Mouse (Mus musculus) forebrain, embryonic 11.5 days (tissue): Measurements from ENCODE around the gene Etfb. TPM values are rescaled to one million over a fixed set of nuclear protein-coding genes. Genes with fewer than 3 reads are reported as not detected.

ENCODE experiments used
- ATAC-seq: fragments of 200-750 bp; cut with Nextera tagmentation; replicated peaks from 2 replicates; pipeline ENCODE4 v1.8.0; 2017; ENCODE audit warnings: moderate TSS enrichment; ENCODE audit not compliant: low FRiP score
- DNase-seq: peaks from one replicate; pipeline ENCODE4 v3.0.0-alpha.2; 2017; ENCODE audit warnings: low spot score
- H3K27ac ChIP-seq: fragments of 300-500 bp; sonication (generic); 2 replicates; pipeline ENCODE4 v1.5.1; 2014; ENCODE audit warnings: low read depth, low read length
- H3K27me3 ChIP-seq: fragments of 300-500 bp; sonication (generic); 2 replicates; pipeline ENCODE4 v1.6.1; 2014; ENCODE audit warnings: mild to moderate bottlenecking, low read length, mixed read lengths; ENCODE audit not compliant: control insufficient read depth, insufficient read depth
- H3K36me3 ChIP-seq: fragments of 300-500 bp; sonication (generic); 2 replicates; pipeline ENCODE4 v1.6.1; 2014; ENCODE audit warnings: mild to moderate bottlenecking, low read length, moderate library complexity, mixed read lengths; ENCODE audit not compliant: control insufficient read depth, insufficient read depth
- H3K4me1 ChIP-seq: fragments of 300-500 bp; sonication (generic); replicated peaks from 2 replicates; pipeline ENCODE4 v1.6.1; 2014; ENCODE audit warnings: low read length, mixed read lengths; ENCODE audit not compliant: control insufficient read depth, insufficient read depth
- H3K4me2 ChIP-seq: fragments of 300-500 bp; sonication (generic); 2 replicates; pipeline ENCODE4 v1.6.1; 2014; ENCODE audit warnings: low read depth, mild to moderate bottlenecking, low read length, moderate library complexity, mixed read lengths; ENCODE audit not compliant: severe bottlenecking
- H3K4me3 ChIP-seq: fragments of 300-500 bp; sonication (generic); 2 replicates; pipeline ENCODE4 v1.5.1; 2014; ENCODE audit warnings: low read depth, low read length
- H3K9ac ChIP-seq: fragments of 300-500 bp; sonication (generic); 2 replicates; pipeline ENCODE4 v1.6.1; 2014; ENCODE audit warnings: low read length
- H3K9me3 ChIP-seq: fragments of 300-500 bp; sonication (generic); 2 replicates; pipeline ENCODE4 v1.6.1; 2016; ENCODE audit warnings: low read length, mixed read lengths; ENCODE audit not compliant: control insufficient read depth
- WGBS: fragments of 180-500 bp; shearing (Covaris S2); extraction: QIAGEN DNeasy Blood & Tissue Kit; methylation state at CpG from one replicate; pipeline ENCODE4 v1.1.7; 2014; 5-methylcytosine and 5-hydroxymethylcytosine counted together
- polyA plus RNA-seq: library from polyadenylated mRNA; unstranded; fragments of >200 nt; fragmentation: Nextera tagmentation; extraction: Ambion mirVana; gene quantifications from 2 replicates; pipeline ENCODE4 v1.2.1, GENCODE M21; 2014

Etfb gene
- polyA plus RNA-seq, 1 experiment from 2014 or later = 193 TPM

- H3K9me3 ChIP-seq = no peaks in the 10 kb centered on the region; the same call in 1 of the 2 replicates
- no peak overlapping the region for H3K27ac ChIP-seq
- no peak overlapping the region for H3K4me3 ChIP-seq
- H3K36me3 ChIP-seq = no peaks in the 10 kb centered on the region
- 59% methylated on average over 3 of the region's 3 CpGs for WGBS
- no peak overlapping the region for H3K4me2 ChIP-seq
- H3K27me3 ChIP-seq = no peaks in the 10 kb centered on the region
- H3K4me1 ChIP-seq = no peaks in the 10 kb centered on the region
- DNase-seq (no peak), ATAC-seq (no peak)
- H3K9ac ChIP-seq = no peak overlapping the region
These were observed 19.8 kb upstream of the Etfb start for GRCm38 (mm10) chr7:43423991-43424625.

DNA sequence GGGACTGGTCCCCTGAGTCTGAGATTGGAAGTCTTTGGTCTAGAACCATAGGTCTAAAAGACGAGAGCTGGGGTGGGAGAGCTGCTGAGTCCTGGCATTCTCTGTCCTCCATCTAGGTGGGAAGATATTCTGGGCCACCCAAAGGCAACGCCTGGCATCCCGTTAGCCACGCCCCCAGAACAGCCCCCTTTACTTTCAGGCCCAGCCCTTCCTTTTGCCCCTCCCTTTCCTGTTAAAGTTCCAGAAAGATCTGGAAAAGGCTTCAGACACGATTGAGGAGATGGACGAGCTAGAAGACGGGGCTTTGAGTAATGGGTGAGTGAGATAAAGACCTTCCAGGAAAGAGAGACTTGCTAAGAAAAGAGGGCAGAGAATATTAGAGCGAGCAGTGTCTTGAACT, 16.5 kb upstream of the Etfb start, which contains the start of gene Lim2:
Lim2 (plus strand) TSS at position 265 of the 400 bp plus-strand sequence.
- H3K9ac ChIP-seq = no peak within 1 kb of the TSS
- H3K9me3 ChIP-seq = no peaks in the 10 kb centered on the region; the same call in 1 of the 2 replicates
- no peak for ATAC-seq
- no peaks in the 10 kb centered on the region for H3K27me3 ChIP-seq
- no peak for DNase-seq
- no peaks in the 10 kb centered on the region for H3K36me3 ChIP-seq
- H3K27ac ChIP-seq = no peak within 1 kb of the TSS
- H3K4me1 ChIP-seq = no peaks in the 10 kb centered on the region
- no peak within 1 kb of the TSS for H3K4me2 ChIP-seq
- WGBS = 89% methylated on average over 8 of the region's 8 CpGs
- no peak within 1 kb of the TSS for H3K4me3 ChIP-seq

GRCm38 (mm10) chr7:43429500-43429899, 14.4 kb upstream of the Etfb start:
- DNase-seq (no peak), ATAC-seq (no peak)
- Histone ChIP-seq H3K36me3 (no peaks in the 10 kb centered on the region), H3K9ac (no peak overlapping the region), H3K27me3 (no peaks in the 10 kb centered on the region), H3K27ac (no peak overlapping the region), H3K4me1 (no peaks in the 10 kb centered on the region), H3K9me3 (no peaks in the 10 kb centered on the region; the same call in 1 of the 2 replicates), H3K4me2 (no peak overlapping the region), H3K4me3 (no peak overlapping the region)
- WGBS = 60% methylated on average over 4 of the region's 4 CpGs

GRCm38 (mm10) chr7:43432891-43433290, 11.0 kb upstream of the Etfb start:
- no peak for ATAC-seq
- Histone ChIP-seq H3K9me3 (no peaks in the 10 kb centered on the region), H3K27me3 (no peaks in the 10 kb centered on the region), H3K9ac (no peak overlapping the region), H3K27ac (no peak overlapping the region), H3K4me3 (no peak overlapping the region), H3K4me2 (no peak overlapping the region), H3K4me1 (no peaks in the 10 kb centered on the region), H3K36me3 (no peaks in the 10 kb centered on the region)
- WGBS = 82% methylated on average over 4 of the region's 4 CpGs
- DNase-seq = no peak

GRCm38 (mm10) chr7:43434676-43435075, 9.2 kb upstream of the Etfb start:
- Histone ChIP-seq H3K9me3 (no peaks in the 10 kb centered on the region), H3K4me3 (no peak overlapping the region), H3K4me1 (no peaks in the 10 kb centered on the region), H3K36me3 (no peaks in the 10 kb centered on the region), H3K27ac (no peak overlapping the region), H3K9ac (no peak overlapping the region), H3K4me2 (no peak overlapping the region), H3K27me3 (no peaks in the 10 kb centered on the region)
- no peak for ATAC-seq
- 86% methylated on average over 5 of the region's 5 CpGs for WGBS
- no peak for DNase-seq

- H3K36me3 ChIP-seq = no peaks in the 10 kb centered on the region
- H3K4me2 ChIP-seq = no peak within 1 kb of the TSS
- no peak for ATAC-seq
- WGBS = 81% methylated on average over 10 of the region's 10 CpGs
- H3K4me1 ChIP-seq = no peaks in the 10 kb centered on the region
- no peak within 1 kb of the TSS for H3K9ac ChIP-seq
- no peak within 1 kb of the TSS for H3K4me3 ChIP-seq
- no peaks in the 10 kb centered on the region for H3K9me3 ChIP-seq
- DNase-seq = no peak
- H3K27me3 ChIP-seq = no peaks in the 10 kb centered on the region
- no peak within 1 kb of the TSS for H3K27ac ChIP-seq
These were observed 7.3 kb upstream of the Etfb start, which contains the start of gene Nkg7 for GRCm38 (mm10) chr7:43436341-43437255. Gene Nkg7, plus strand, starts transcription at chr7:43437073.

- Histone ChIP-seq H3K36me3 (no peaks in the 10 kb centered on the region), H3K4me1 (peaks cover 3% of the 10 kb centered on the region; the same call in 1 of the 2 replicates), H3K9ac (no peak overlapping the region), H3K4me3 (no peak overlapping the region), H3K27ac (no peak overlapping the region), H3K27me3 (no peaks in the 10 kb centered on the region), H3K9me3 (no peaks in the 10 kb centered on the region), H3K4me2 (no peak overlapping the region)
- DNase-seq (no peak), ATAC-seq (no peak)
- WGBS = 82% methylated on average over 4 of the region's 4 CpGs
These were observed 5.3 kb upstream of the Etfb start for GRCm38 (mm10) chr7:43438611-43439010.

- Histone ChIP-seq H3K4me3 (no peak within 1 kb of the TSS), H3K4me2 (no peak within 1 kb of the TSS), H3K4me1 (peaks cover 7% of the 10 kb centered on the region; the same call in 1 of the 2 replicates), H3K9me3 (no peaks in the 10 kb centered on the region), H3K36me3 (no peaks in the 10 kb centered on the region), H3K27ac (no peak within 1 kb of the TSS), H3K27me3 (no peaks in the 10 kb centered on the region), H3K9ac (no peak within 1 kb of the TSS)
- ATAC-seq (no peak), DNase-seq (no peak)
- 86% methylated on average over 6 of the region's 6 CpGs for WGBS
These were observed 3.4 kb upstream of the Etfb start, which contains the start of gene Cldnd2 for GRCm38 (mm10) chr7:43440482-43440881. Gene Cldnd2, plus strand, starts transcription at chr7:43440782.
